Mouse (Mus musculus): Measurements from ENCODE around the gene Myof.

GRCm38 (mm10) chr19:37851590-37852038 lies 191.8 kb downstream of the Myof start:
- TF ChIP-seq USF1 (IDR thresholded peaks at IDR 0.05; ENCODE audit: low read depth) (no peak), CEBPB (IDR thresholded peaks at IDR 0.05; ENCODE audit: insufficient read depth, poor library complexity, severe bottlenecking) (no peak), POLR2A (IDR thresholded peaks at IDR 0.05; ENCODE audit: insufficient read length, low read depth) (no peak)
